Mouse (Mus musculus) CH12.LX (cell line): ENCODE data around the gene Pde4b. TPM values are rescaled to one million over a fixed set of nuclear protein-coding genes. Genes with fewer than 3 reads are reported as not detected.

Experiments
- DNase-seq: peaks from one replicate; pipeline ENCODE4 v3.0.0-alpha.2; 2013; ENCODE audit errors: extremely low read depth
- H3K27ac ChIP-seq: 2 replicates; pipeline ENCODE4 v1.5.1; 2012; ENCODE audit warnings: low read depth, mild to moderate bottlenecking, control low read depth, moderate library complexity; ENCODE audit not compliant: insufficient read depth
- H3K27me3 ChIP-seq: replicated peaks from 2 replicates; pipeline ENCODE3; 2012; ENCODE audit warnings: inconsistent platforms
- H3K36me3 ChIP-seq, 2 experiments: replicated peaks in 1 of 2; 2 replicates each; pipeline versions ENCODE3 to v1.6.1; 2012; ENCODE audit warnings: inconsistent platforms in 1 of 2, low read length in 1 of 2, mild to moderate bottlenecking in 1 of 2, mixed read lengths in 1 of 2, moderate library complexity in 1 of 2; ENCODE audit not compliant: control insufficient read depth in 1 of 2, insufficient read depth in 1 of 2
- H3K4me1 ChIP-seq, 2 experiments: 2 replicates each; pipeline ENCODE4 v1.6.1; 2012; ENCODE audit warnings: inconsistent platforms in 1 of 2, moderate library complexity in 1 of 2; ENCODE audit not compliant: insufficient read depth in 2 of 2, control insufficient read depth in 1 of 2
- H3K4me2 ChIP-seq: 2 replicates; pipeline ENCODE4 v1.6.1; 2012; ENCODE audit warnings: low read depth, mild to moderate bottlenecking, control low read depth; ENCODE audit not compliant: poor library complexity, insufficient read depth, severe bottlenecking
- H3K4me3 ChIP-seq, 3 experiments: fragments of 150-350 bp in 1 of 3; sonication (generic) in 1 of 3; replicated peaks in 1 of 3; 2 replicates each; pipeline versions ENCODE3 to v1.5.1; 2011 to 2012; ENCODE audit warnings: low read depth in 2 of 3, low read length in 2 of 3, mild to moderate bottlenecking in 2 of 3, moderate library complexity in 2 of 3, control low read depth in 1 of 3, improper control_type of control experiment in 1 of 3, inconsistent platforms in 1 of 3, mixed read lengths in 1 of 3; ENCODE audit not compliant: poor library complexity in 1 of 3
- H3K79me2 ChIP-seq: replicated peaks from 2 replicates; pipeline ENCODE4 v1.6.1; 2012; ENCODE audit warnings: mild to moderate bottlenecking, moderate library complexity; ENCODE audit not compliant: control insufficient read depth, poor library complexity, insufficient read depth, severe bottlenecking; ENCODE audit errors: extremely low read depth
- H3K9ac ChIP-seq: 2 replicates; pipeline ENCODE4 v1.6.1; 2012; ENCODE audit warnings: low read depth, mild to moderate bottlenecking, control low read depth, moderate library complexity; ENCODE audit not compliant: insufficient read depth
- H3K9me3 ChIP-seq: replicated peaks from 2 replicates; pipeline ENCODE3; 2012; ENCODE audit warnings: low read length, inconsistent platforms, mixed read lengths
- BHLHE40 ChIP-seq: IDR thresholded peaks from 2 replicates; pipeline ENCODE4 v1.6.1; 2011; ENCODE audit warnings: mild to moderate bottlenecking, low read depth, low read length, improper control_type of control experiment
- CHD1 ChIP-seq: IDR thresholded peaks from 2 replicates; pipeline ENCODE4 v1.6.1; 2012; ENCODE audit warnings: low read depth, low read length, improper control_type of control experiment, inconsistent platforms
- CHD2 ChIP-seq: IDR thresholded peaks from 2 replicates; pipeline ENCODE4 v1.6.1; 2011; ENCODE audit warnings: low read length, improper control_type of control experiment
- CTCF ChIP-seq, 2 experiments: IDR thresholded peaks in 1 of 2; conservative IDR thresholded peaks in 1 of 2; 2 replicates each; pipeline ENCODE4 v1.5.1; 2011 to 2012; ENCODE audit warnings: low read depth in 2 of 2, low read length in 2 of 2, improper control_type of control experiment in 1 of 2, inconsistent platforms in 1 of 2, mild to moderate bottlenecking in 1 of 2, moderate library complexity in 1 of 2
- E2F4 ChIP-seq: IDR thresholded peaks from 2 replicates; pipeline ENCODE4 v1.6.1; 2011; ENCODE audit warnings: low read depth, low read length, improper control_type of control experiment; ENCODE audit not compliant: insufficient replicate concordance
- ELF1 ChIP-seq: IDR thresholded peaks from 2 replicates; pipeline ENCODE4 v1.6.1; 2014; ENCODE audit warnings: low read depth, mild to moderate bottlenecking, inconsistent platforms, low read length, improper control_type of control experiment
- EP300 ChIP-seq: IDR thresholded peaks from 2 replicates; pipeline ENCODE4 v1.6.1; 2011; ENCODE audit warnings: low read length, improper control_type of control experiment
- GABPA ChIP-seq: IDR thresholded peaks from 2 replicates; pipeline ENCODE4 v1.6.1; 2012; ENCODE audit warnings: low read depth, low read length, improper control_type of control experiment, inconsistent platforms; ENCODE audit not compliant: insufficient replicate concordance
- HCFC1 ChIP-seq: IDR thresholded peaks from 2 replicates; pipeline ENCODE4 v1.6.1; 2012; ENCODE audit warnings: low read depth, mild to moderate bottlenecking, inconsistent platforms, low read length, improper control_type of control experiment
- IRF4 ChIP-seq: IDR thresholded peaks from 2 replicates; pipeline ENCODE4 v1.6.1; 2014; ENCODE audit warnings: low read depth, mild to moderate bottlenecking, inconsistent platforms, low read length, improper control_type of control experiment
- JUN ChIP-seq: IDR thresholded peaks from 2 replicates; pipeline ENCODE4 v1.6.1; 2011; ENCODE audit warnings: low read depth, mild to moderate bottlenecking, low read length, improper control_type of control experiment, moderate library complexity; ENCODE audit not compliant: insufficient read depth
- JUND ChIP-seq: conservative IDR thresholded peaks from 2 replicates; pipeline ENCODE4 v1.6.1; 2011; ENCODE audit warnings: low read depth, low read length, improper control_type of control experiment
- MAFK ChIP-seq: IDR thresholded peaks from 2 replicates; pipeline ENCODE4 v1.6.1; 2011; ENCODE audit warnings: low read length, improper control_type of control experiment; ENCODE audit not compliant: insufficient replicate concordance
- MAX ChIP-seq: IDR thresholded peaks from 2 replicates; pipeline ENCODE4 v1.6.1; 2011; ENCODE audit warnings: low read length, improper control_type of control experiment
- MAZ ChIP-seq: IDR thresholded peaks from 2 replicates; pipeline ENCODE4 v1.6.1; 2012; ENCODE audit warnings: low read depth, mild to moderate bottlenecking, inconsistent platforms, low read length, improper control_type of control experiment, moderate library complexity
- MXI1 ChIP-seq: IDR thresholded peaks from 2 replicates; pipeline ENCODE4 v1.6.1; 2011; ENCODE audit warnings: mild to moderate bottlenecking, low read depth, low read length, improper control_type of control experiment
- MYC ChIP-seq: IDR thresholded peaks from 2 replicates; pipeline ENCODE4 v1.6.1; 2011; ENCODE audit warnings: low read depth, mild to moderate bottlenecking, improper control_type of control experiment, low read length
- NELFE ChIP-seq: IDR thresholded peaks from 2 replicates; pipeline ENCODE4 v1.6.1; 2011; ENCODE audit warnings: low read depth, low read length, improper control_type of control experiment
- NRF1 ChIP-seq: IDR thresholded peaks from 2 replicates; pipeline ENCODE4 v1.6.1; 2014; ENCODE audit warnings: low read depth, mild to moderate bottlenecking, inconsistent platforms, low read length, improper control_type of control experiment, moderate library complexity
- PAX5 ChIP-seq: IDR thresholded peaks from 2 replicates; pipeline ENCODE4 v1.6.1; 2012; ENCODE audit warnings: low read length, inconsistent platforms, mixed read lengths
- POLR2AphosphoS2 ChIP-seq: IDR thresholded peaks from 2 replicates; pipeline ENCODE4 v1.6.1; 2011; ENCODE audit warnings: low read depth, low read length, improper control_type of control experiment
- SIN3A ChIP-seq: IDR thresholded peaks from 2 replicates; pipeline ENCODE4 v1.6.1; 2012; ENCODE audit warnings: low read length, improper control_type of control experiment, inconsistent platforms
- SMC3 ChIP-seq: IDR thresholded peaks from 2 replicates; pipeline ENCODE4 v1.6.1; 2011; ENCODE audit warnings: low read depth, low read length, improper control_type of control experiment
- UBTF ChIP-seq: IDR thresholded peaks from 2 replicates; pipeline ENCODE4 v1.6.1; 2012; ENCODE audit warnings: low read depth, mild to moderate bottlenecking, inconsistent platforms, low read length, improper control_type of control experiment, moderate library complexity
- ZC3H11A ChIP-seq: IDR thresholded peaks from 2 replicates; pipeline ENCODE4 v1.6.1; 2012; ENCODE audit warnings: low read depth, mild to moderate bottlenecking, inconsistent platforms, low read length, improper control_type of control experiment
- dilution Hi-C: fragments of 300-500 bp; cut with MboI; formaldehyde crosslinking; loops from 2 replicates; pipeline ENCODE4 v1.14.3; 2020; ENCODE audit warnings: low sequenced_read_pairs; ENCODE audit not compliant: extremely low pct_unique_long_range_greater_than_20kb, extremely low pct_ligation_motif_present
- in situ Hi-C: fragments of 300-500 bp; cut with MboI; formaldehyde crosslinking; loops from 3 replicates; pipeline ENCODE4 v1.14.3; 2019; ENCODE audit warnings: low sequenced_read_pairs, low pct_ligation_motif_present, low pct_unique_long_range_greater_than_20kb, mixed read lengths
- polyA plus RNA-seq: library from polyadenylated mRNA; unstranded; fragments of >175 nt; gene quantifications from 2 replicates; pipeline ENCODE4 v1.2.1, GENCODE M21; 2012; ENCODE audit warnings: low read depth; ENCODE audit not compliant: insufficient read length
- total RNA-seq, 2 experiments: library from RNA; depleted of rRNA; stranded (reverse); fragments of 300-350 nt in 1 of 2; fragments of >200 nt in 1 of 2; gene quantifications; 2 replicates each; pipeline ENCODE4 v1.2.3; 2012 to 2014

The Pde4b gene
- total and polyA plus RNA-seq, 3 experiments: 9.6 to 24.2 (median 21.8) TPM

- no peak overlapping the region for H3K4me2 ChIP-seq
- in situ Hi-C loops: no loop called here
Measured at GRCm38 (mm10) chr4:102255295-102255670, 167.9 kb downstream of the Pde4b start.

GRCm38 (mm10) chr4:102256170-102256960 lies 169.0 kb downstream of the Pde4b start:
- in situ Hi-C loops (no loop called here), dilution Hi-C loops (no loop called here)
- no peaks in the 10 kb centered on the region for H3K9me3 ChIP-seq
- no peaks in the 10 kb centered on the region for H3K4me1 ChIP-seq
- no peak for TF ChIP-seq PAX5
- no peak for TF ChIP-seq POLR2AphosphoS2
- no peak for TF ChIP-seq E2F4
- no peak for TF ChIP-seq EP300
- no peak for TF ChIP-seq JUN
- no peak for TF ChIP-seq NELFE
- no peak overlapping the region for H3K9ac ChIP-seq
- no peaks in the 10 kb centered on the region for H3K79me2 ChIP-seq
- no peaks in the 10 kb centered on the region for H3K36me3 ChIP-seq
- H3K4me2 ChIP-seq: no peak overlapping the region
- no peak overlapping the region for H3K4me3 ChIP-seq
- H3K27ac ChIP-seq: no peak overlapping the region
- no peak for DNase-seq
- H3K27me3 ChIP-seq: no peaks in the 10 kb centered on the region

More at GRCm38 (mm10) chr4:102255295-102255670, 167.9 kb downstream of the Pde4b start:
- no peaks in the 10 kb centered on the region for H3K9me3 ChIP-seq
- dilution Hi-C loops: no loop called here
- no peaks in the 10 kb centered on the region for H3K79me2 ChIP-seq
- no peak for TF ChIP-seq GABPA
- TF ChIP-seq NRF1: no peak
- no peak for TF ChIP-seq CHD2
- TF ChIP-seq SIN3A: no peak
- TF ChIP-seq MAX: no peak
- TF ChIP-seq MAZ: no peak
- no peak for TF ChIP-seq HCFC1
- no peak for TF ChIP-seq IRF4
- no peak for TF ChIP-seq ZC3H11A
- no peak for TF ChIP-seq UBTF
- no peak for TF ChIP-seq ELF1
- TF ChIP-seq E2F4: no peak
- no peak for TF ChIP-seq BHLHE40
- TF ChIP-seq MYC: no peak
- no peak for TF ChIP-seq SMC3
- no peak for TF ChIP-seq CTCF (conservative IDR thresholded peaks at IDR 0.05 in 1 of 2, IDR thresholded peaks at IDR 0.05 in 1 of 2; ENCODE audit: low read depth in 2 of 2, low read length in 2 of 2)
- no peak for TF ChIP-seq JUND
- TF ChIP-seq MXI1: no peak
- no peak for TF ChIP-seq MAFK
- TF ChIP-seq CHD1: no peak
- no peak for DNase-seq
- H3K36me3 ChIP-seq: no peaks in the 10 kb centered on the region
- H3K4me1 ChIP-seq: no peaks in the 10 kb centered on the region
- no peaks in the 10 kb centered on the region for H3K27me3 ChIP-seq
- no peak overlapping the region for H3K9ac ChIP-seq
- no peak overlapping the region for H3K4me3 ChIP-seq
- H3K27ac ChIP-seq: no peak overlapping the region
